Mouse (Mus musculus) lung, embryonic 15.5 days (tissue): ENCODE data around the gene Zkscan6. TPM values are rescaled to one million over a fixed set of nuclear protein-coding genes. Genes with fewer than 3 reads are reported as not detected.

Experiments used
- ATAC-seq: fragments of 200-750 bp; cut with Nextera tagmentation; 2 replicates; pipeline ENCODE4 v1.8.0; 2017; ENCODE audit warnings: moderate number of reproducible peaks, borderline replicate concordance; ENCODE audit not compliant: low FRiP score, low TSS enrichment; ENCODE audit errors: extremely low read depth
- H3K27ac ChIP-seq: fragments of 300-500 bp; sonication (generic); 2 replicates; pipeline ENCODE4 v1.5.1; 2015; ENCODE audit warnings: moderate library complexity, mild to moderate bottlenecking, inconsistent platforms
- H3K27me3 ChIP-seq: fragments of 300-500 bp; sonication (generic); 2 replicates; pipeline ENCODE4 v1.6.1; 2015; ENCODE audit warnings: inconsistent platforms
- H3K36me3 ChIP-seq: fragments of 300-500 bp; sonication (generic); 2 replicates; pipeline ENCODE4 v1.6.1; 2015; ENCODE audit warnings: inconsistent platforms
- H3K4me1 ChIP-seq: fragments of 300-500 bp; sonication (generic); 2 replicates; pipeline ENCODE4 v1.6.1; 2015; ENCODE audit warnings: inconsistent platforms
- H3K4me2 ChIP-seq: fragments of 300-500 bp; sonication (generic); 2 replicates; pipeline ENCODE4 v1.6.1; 2015; ENCODE audit warnings: inconsistent platforms, mild to moderate bottlenecking, moderate library complexity
- H3K4me3 ChIP-seq: fragments of 300-500 bp; sonication (generic); 2 replicates; pipeline ENCODE4 v1.5.1; 2015; ENCODE audit warnings: mild to moderate bottlenecking, inconsistent platforms
- H3K9ac ChIP-seq: fragments of 300-500 bp; sonication (generic); 2 replicates; pipeline ENCODE4 v1.6.1; 2015; ENCODE audit warnings: inconsistent platforms
- H3K9me3 ChIP-seq: fragments of 300-500 bp; sonication (generic); 2 replicates; pipeline ENCODE4 v1.6.1; 2016; ENCODE audit warnings: inconsistent platforms
- WGBS: fragments of 180-500 bp; shearing (Covaris S2); methylation state at CpG from one replicate; pipeline ENCODE4 v1.1.7; 2015; 5-methylcytosine and 5-hydroxymethylcytosine counted together
- polyA plus RNA-seq: library from polyadenylated mRNA; unstranded; fragments of >200 nt; fragmentation: Nextera tagmentation; extraction: Ambion mirVana; gene quantifications from 2 replicates; pipeline ENCODE4 v1.2.1, GENCODE M21; 2015

Zkscan6 gene
- polyA plus RNA-seq, 1 experiment from 2014 or later = 15.8 TPM

GRCm38 (mm10) chr11:65818193-65818592 lies 11.2 kb downstream of the Zkscan6 start:
- H3K27ac ChIP-seq = no peak overlapping the region
- ATAC-seq = no peak
- H3K9me3 ChIP-seq = no peaks in the 10 kb centered on the region
- no peak overlapping the region for H3K4me2 ChIP-seq
- WGBS = 41% methylated on average over 1 of the region's 1 CpGs
- no peak overlapping the region for H3K9ac ChIP-seq
- no peak overlapping the region for H3K4me3 ChIP-seq
- H3K27me3 ChIP-seq = no peaks in the 10 kb centered on the region
- H3K4me1 ChIP-seq = no peaks in the 10 kb centered on the region
- peaks cover 44% of the 10 kb centered on the region for H3K36me3 ChIP-seq

GRCm38 (mm10) chr11:65820280-65820679 lies 13.3 kb downstream of the Zkscan6 start:
- no peak overlapping the region for H3K4me3 ChIP-seq
- no peaks in the 10 kb centered on the region for H3K27me3 ChIP-seq
- no peak overlapping the region for H3K27ac ChIP-seq
- H3K36me3 ChIP-seq = peaks cover 43% of the 10 kb centered on the region
- no peaks in the 10 kb centered on the region for H3K9me3 ChIP-seq
- WGBS = 71% methylated on average over 5 of the region's 5 CpGs
- H3K4me2 ChIP-seq = no peak overlapping the region
- no peaks in the 10 kb centered on the region for H3K4me1 ChIP-seq
- ATAC-seq = no peak
- H3K9ac ChIP-seq = no peak overlapping the region

GRCm38 (mm10) chr11:65820877-65821276 lies 13.9 kb downstream of the Zkscan6 start:
- H3K36me3 ChIP-seq = peaks cover 37% of the 10 kb centered on the region
- no peak for ATAC-seq

DNA sequence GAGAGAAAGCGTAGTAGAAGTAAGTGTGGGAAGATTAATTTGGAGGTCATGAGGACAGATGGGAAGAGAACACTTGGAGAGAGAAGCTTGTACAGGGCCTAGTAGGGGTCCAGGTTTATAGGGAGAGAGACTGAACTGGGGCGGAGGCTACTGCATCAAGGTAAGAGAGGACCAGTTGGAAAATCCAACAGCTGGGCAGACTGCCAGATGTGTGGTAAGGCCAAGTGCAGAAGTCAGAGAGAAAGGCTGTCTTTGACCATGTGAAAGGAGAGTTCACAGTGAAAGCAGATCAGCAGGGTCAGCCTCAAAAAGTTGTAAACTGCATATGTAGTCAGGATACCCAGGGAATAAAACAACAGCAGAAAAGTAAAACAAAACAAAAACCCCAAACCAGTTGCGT lies 17.6 kb downstream of the Zkscan6 start:
- Histone ChIP-seq H3K27ac (no peak overlapping the region), H3K27me3 (no peaks in the 10 kb centered on the region), H3K4me1 (no peaks in the 10 kb centered on the region), H3K4me2 (no peak overlapping the region), H3K4me3 (no peak overlapping the region), H3K9me3 (no peaks in the 10 kb centered on the region), H3K36me3 (peaks cover 45% of the 10 kb centered on the region), H3K9ac (no peak overlapping the region)
- 81% methylated on average over 3 of the region's 3 CpGs for WGBS
- no peak for ATAC-seq

More at GRCm38 (mm10) chr11:65820877-65821276, 13.9 kb downstream of the Zkscan6 start:
- Histone ChIP-seq H3K9ac (no peak overlapping the region), H3K4me3 (no peak overlapping the region), H3K27ac (no peak overlapping the region), H3K9me3 (no peaks in the 10 kb centered on the region), H3K4me1 (no peaks in the 10 kb centered on the region), H3K4me2 (no peak overlapping the region), H3K27me3 (no peaks in the 10 kb centered on the region)
- 11% methylated on average over 7 of the region's 7 CpGs for WGBS

- H3K9ac ChIP-seq = no peak overlapping the region
- H3K9me3 ChIP-seq = no peaks in the 10 kb centered on the region
- H3K27me3 ChIP-seq = no peaks in the 10 kb centered on the region
- peaks cover 5% of the 10 kb centered on the region; the same call in 1 of the 2 replicates for H3K4me1 ChIP-seq
- H3K27ac ChIP-seq = no peak overlapping the region
- H3K36me3 ChIP-seq = no peaks in the 10 kb centered on the region
- 39% methylated on average over 8 of the region's 8 CpGs for WGBS
- peak; percentile 94 for ATAC-seq
- H3K4me3 ChIP-seq = no peak overlapping the region
- H3K4me2 ChIP-seq = no peak overlapping the region
Observed at GRCm38 (mm10) chr11:65838999-65839398, 32.0 kb downstream of the Zkscan6 start.

GRCm38 (mm10) chr11:65846446-65846845 lies 39.5 kb downstream of the Zkscan6 start:
- H3K36me3 ChIP-seq = no peaks in the 10 kb centered on the region
- no peak overlapping the region for H3K27ac ChIP-seq
- H3K4me2 ChIP-seq = no peak overlapping the region
- no peak for ATAC-seq
- 51% methylated on average over 5 of the region's 5 CpGs for WGBS
- H3K4me3 ChIP-seq = no peak overlapping the region
- no peaks in the 10 kb centered on the region for H3K4me1 ChIP-seq
- no peaks in the 10 kb centered on the region for H3K9me3 ChIP-seq
- no peak overlapping the region for H3K9ac ChIP-seq
- no peaks in the 10 kb centered on the region for H3K27me3 ChIP-seq

DNA sequence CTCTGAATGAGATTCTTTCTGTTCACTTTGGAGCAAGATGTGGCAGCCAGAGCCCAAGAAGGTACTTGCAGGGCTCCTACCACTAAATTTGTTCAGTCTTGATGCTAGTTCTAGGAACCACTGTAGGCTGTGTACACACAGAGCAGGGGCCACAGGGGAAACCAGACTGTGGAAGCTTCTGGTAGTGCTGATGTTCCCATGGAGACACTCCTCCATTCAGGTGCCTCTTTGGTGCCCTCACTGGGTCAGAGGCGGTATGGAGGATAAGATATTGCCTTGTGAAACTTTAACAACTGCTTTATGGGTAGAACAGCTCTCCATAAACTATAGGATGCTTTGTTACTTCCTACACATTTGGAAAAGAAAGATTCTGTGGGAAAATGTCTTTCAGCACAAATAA lies 45.1 kb downstream of the Zkscan6 start:
- H3K9ac ChIP-seq = no peak overlapping the region
- no peak overlapping the region for H3K4me3 ChIP-seq
- no peaks in the 10 kb centered on the region for H3K27me3 ChIP-seq
- no peaks in the 10 kb centered on the region for H3K36me3 ChIP-seq
- H3K4me1 ChIP-seq = 0 out of 2 replicates have a peak, but pooled peaks cover 3% of the 10 kb centered on the region
- ATAC-seq = no peak
- H3K4me2 ChIP-seq = no peak overlapping the region
- no peak overlapping the region for H3K27ac ChIP-seq
- WGBS = 24% methylated on average over 1 of the region's 1 CpGs
- no peaks in the 10 kb centered on the region for H3K9me3 ChIP-seq

GRCm38 (mm10) chr11:65861476-65861875 lies 54.5 kb downstream of the Zkscan6 start:
- H3K4me3 ChIP-seq = no peak overlapping the region
- H3K9me3 ChIP-seq = no peaks in the 10 kb centered on the region
- WGBS = 33% methylated on average over 4 of the region's 4 CpGs
- H3K9ac ChIP-seq = no peak overlapping the region
- H3K36me3 ChIP-seq = no peaks in the 10 kb centered on the region
- H3K4me1 ChIP-seq = no peaks in the 10 kb centered on the region
- H3K4me2 ChIP-seq = no peak overlapping the region
- H3K27ac ChIP-seq = no peak overlapping the region
- no peaks in the 10 kb centered on the region for H3K27me3 ChIP-seq
- ATAC-seq = no peak

DNA sequence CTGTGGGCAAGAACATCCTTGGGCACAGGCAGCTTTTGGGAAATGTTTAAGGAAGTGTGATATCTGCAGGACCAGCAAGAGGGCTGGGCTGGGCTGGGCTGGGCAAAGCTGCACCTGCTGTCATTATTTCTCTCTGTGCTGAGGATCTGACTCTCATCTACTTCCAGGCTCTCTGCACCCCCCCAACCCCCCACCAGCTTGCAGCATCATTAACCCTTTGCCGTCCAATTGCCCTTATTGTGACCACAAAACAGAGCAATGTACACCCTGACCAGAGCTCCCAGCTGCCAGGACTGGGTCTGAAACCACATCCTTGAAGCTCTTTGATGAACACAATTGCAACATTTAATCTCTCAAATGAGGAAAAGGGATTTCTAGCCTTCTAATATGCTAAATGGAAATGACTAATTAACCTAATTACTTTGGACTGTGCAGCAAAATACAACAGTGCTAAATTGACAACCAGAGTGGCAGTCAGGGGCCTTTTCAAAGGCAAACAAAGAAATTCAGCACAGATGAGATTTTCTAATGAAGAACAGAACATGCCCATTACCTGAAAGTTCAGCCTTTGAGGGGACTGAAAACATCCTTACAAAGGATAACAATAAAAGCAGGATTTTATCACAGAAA lies 70.3 kb downstream of the Zkscan6 start:
- WGBS = 58% methylated on average over 1 of the region's 1 CpGs
- no peak overlapping the region for H3K9ac ChIP-seq
- no peak for ATAC-seq
- H3K4me1 ChIP-seq = no peaks in the 10 kb centered on the region
- no peaks in the 10 kb centered on the region for H3K36me3 ChIP-seq
- H3K27ac ChIP-seq = no peak overlapping the region
- H3K27me3 ChIP-seq = no peaks in the 10 kb centered on the region
- no peaks in the 10 kb centered on the region for H3K9me3 ChIP-seq
- H3K4me2 ChIP-seq = no peak overlapping the region
- H3K4me3 ChIP-seq = no peak overlapping the region

Other genes with a start within 250 kb of the Zkscan6 start
- 59.4 and 61.0 TPM in 2 replicates for gene Map2k4, start 18.9 kb upstream of the Zkscan6 start, polyA plus RNA-seq